Mouse (Mus musculus): ENCODE measurements around the gene Dnmbp.

Dnmbp gene

GRCm38 (mm10) chr19:43943076-43943475, 3.1 kb upstream of the Dnmbp start:
- DNase-seq = no peak

- DNase-seq = no peak
Measured at GRCm38 (mm10) chr19:43939171-43939768, 721 bp downstream of the Dnmbp start.

- peak; percentile 20 for DNase-seq
Measured at GRCm38 (mm10) chr19:43938355-43938754, 1.6 kb downstream of the Dnmbp start.

- no peak for DNase-seq
Measured at GRCm38 (mm10) chr19:43930926-43931325, 9.1 kb downstream of the Dnmbp start.

- DNase-seq = no peak
Measured at GRCm38 (mm10) chr19:43930366-43930765, 9.6 kb downstream of the Dnmbp start.

GRCm38 (mm10) chr19:43929869-43930268, 10.1 kb downstream of the Dnmbp start:
- no peak for DNase-seq

GRCm38 (mm10) chr19:43927967-43928366, 12.0 kb downstream of the Dnmbp start:
- no peak for DNase-seq

- no peak for DNase-seq
Measured at GRCm38 (mm10) chr19:43927057-43927456, 12.9 kb downstream of the Dnmbp start.

- no peak for DNase-seq
Measured at GRCm38 (mm10) chr19:43926141-43926987, 13.6 kb downstream of the Dnmbp start.

GRCm38 (mm10) chr19:43924361-43924760, 15.6 kb downstream of the Dnmbp start:
- DNase-seq = peak; percentile 34

GRCm38 (mm10) chr19:43922963-43923362, 17.0 kb downstream of the Dnmbp start:
- DNase-seq = no peak

GRCm38 (mm10) chr19:43921410-43921809, 18.6 kb downstream of the Dnmbp start:
- no peak for DNase-seq

- peak; percentile 41 for DNase-seq
Measured at GRCm38 (mm10) chr19:43920453-43921300, 19.3 kb downstream of the Dnmbp start.

- no peak for DNase-seq
Measured at GRCm38 (mm10) chr19:43919841-43920240, 20.1 kb downstream of the Dnmbp start.

GRCm38 (mm10) chr19:43918834-43919233, 21.2 kb downstream of the Dnmbp start:
- DNase-seq = no peak

- no peak for DNase-seq
Measured at GRCm38 (mm10) chr19:43917763-43918162, 22.2 kb downstream of the Dnmbp start.

- DNase-seq = no peak
Measured at GRCm38 (mm10) chr19:43917406-43917691, 22.6 kb downstream of the Dnmbp start.

- no peak for DNase-seq
Measured at GRCm38 (mm10) chr19:43916586-43917405, 23.2 kb downstream of the Dnmbp start.

- DNase-seq = no peak
Measured at GRCm38 (mm10) chr19:43915431-43915830, 24.6 kb downstream of the Dnmbp start.

GRCm38 (mm10) chr19:43914986-43915385, 25.0 kb downstream of the Dnmbp start:
- DNase-seq = no peak

- DNase-seq = no peak
Measured at GRCm38 (mm10) chr19:43912775-43913486, 27.1 kb downstream of the Dnmbp start.

- no peak for DNase-seq
Measured at GRCm38 (mm10) chr19:43906492-43906891, 33.5 kb downstream of the Dnmbp start.
